Mouse (Mus musculus): Measurements from ENCODE around the gene Misp.

Misp gene

DNA sequence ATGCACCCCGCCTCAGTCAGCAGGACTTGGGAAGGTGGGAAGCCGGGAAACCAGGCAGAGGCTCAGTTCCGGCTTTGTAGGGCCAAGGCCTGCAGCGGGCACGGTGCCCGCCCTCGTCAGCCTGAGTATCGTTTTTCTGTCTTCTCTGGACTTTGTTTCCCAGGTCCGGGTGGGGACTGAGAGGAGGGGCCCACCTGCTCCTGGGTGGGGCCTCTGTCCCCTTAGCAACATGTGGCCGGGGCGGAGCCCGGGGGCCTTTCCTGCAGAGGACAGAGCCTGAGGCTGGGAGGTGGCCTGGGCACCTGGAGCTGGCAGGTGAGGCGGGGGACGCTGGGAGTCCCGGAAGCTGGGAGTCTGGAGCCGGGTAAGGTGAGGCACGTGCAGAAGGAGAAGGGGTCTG, 1.6 kb downstream of the Misp start:
- DNase-seq (ENCODE audit: low spot score in 2 of 2): no peak

- DNase-seq (ENCODE audit: low spot score in 2 of 2): no peak
Measured at GRCm38 (mm10) chr10:79823011-79823410, 2.2 kb downstream of the Misp start.

DNA sequence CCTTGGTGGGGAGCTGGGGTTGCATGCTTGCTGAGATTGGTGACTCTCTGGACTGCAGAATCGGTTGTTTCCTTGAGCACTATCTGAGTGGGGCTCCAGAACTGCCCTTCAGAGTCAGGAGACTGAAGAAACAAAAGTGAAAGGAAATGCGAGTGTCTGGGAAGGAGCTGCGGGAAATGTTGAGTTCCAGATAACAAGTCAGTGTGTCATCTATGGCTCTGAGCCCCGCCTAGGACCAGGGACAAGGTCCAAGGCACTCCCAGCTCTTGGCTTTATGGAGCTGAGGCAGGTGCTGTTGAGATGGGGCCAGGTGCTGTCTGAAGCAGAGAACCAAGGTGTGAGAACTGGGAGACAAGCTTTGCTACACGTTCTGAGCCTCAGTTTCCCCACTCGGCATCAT, 3.6 kb downstream of the Misp start:
- no peak for DNase-seq (ENCODE audit: low spot score in 2 of 2)

DNA sequence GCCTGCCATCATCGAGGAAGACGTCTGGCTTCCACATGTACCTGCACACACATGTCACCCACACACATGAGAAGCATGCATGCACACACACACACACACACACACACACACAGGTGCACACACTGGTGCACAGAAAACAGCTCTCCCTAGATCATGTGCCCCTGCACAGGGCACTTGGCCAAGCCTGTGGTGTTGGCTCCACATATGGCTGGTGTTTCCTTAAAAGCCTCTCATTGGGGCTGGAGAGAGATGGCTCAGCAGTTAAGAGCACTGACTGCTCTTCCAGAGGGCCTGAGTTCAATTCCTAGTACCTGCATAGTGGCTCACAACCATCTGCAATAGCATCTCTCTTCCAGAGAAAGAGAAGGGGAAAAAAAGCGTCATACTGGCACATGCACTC, 10.8 kb downstream of the Misp start:
- no peak for DNase-seq (ENCODE audit: low spot score in 2 of 2)

DNA sequence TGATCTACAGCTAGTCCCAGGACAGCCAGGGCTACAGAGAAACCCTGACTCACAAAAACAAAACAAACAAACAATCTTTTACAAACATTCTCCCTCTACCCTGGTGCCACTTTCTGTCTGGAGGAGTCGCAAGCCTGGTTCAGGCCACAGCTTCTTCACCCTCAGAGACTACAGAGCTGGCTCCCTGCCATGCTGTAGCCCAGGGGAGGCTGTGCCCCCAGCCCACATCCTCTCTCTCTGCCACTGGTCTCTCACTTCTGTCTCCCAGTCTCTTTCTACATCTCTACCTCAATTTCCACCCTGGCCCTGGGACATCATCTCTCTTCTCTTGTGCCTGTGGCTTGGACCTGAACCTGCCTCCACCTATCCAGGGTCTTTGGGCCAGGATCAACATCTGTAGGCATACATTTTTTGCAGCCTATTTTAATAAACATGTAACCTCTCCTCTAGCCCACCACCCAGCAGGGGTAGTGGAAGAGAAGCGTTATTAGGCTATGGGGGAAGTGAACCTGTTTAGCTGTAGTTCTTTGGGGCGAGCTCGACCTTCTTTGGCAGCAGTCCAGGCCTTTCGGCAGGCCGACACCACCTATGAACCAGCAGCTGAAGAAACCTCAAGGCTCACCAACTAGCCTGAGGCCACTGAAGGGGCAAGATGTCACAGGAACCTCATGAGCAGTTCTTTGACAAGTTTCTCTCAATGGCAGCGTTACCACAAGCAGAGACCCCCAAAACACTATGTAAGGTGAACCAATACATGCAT, 11.4 kb downstream of the Misp start:
- DNase-seq (ENCODE audit: low spot score in 2 of 2): no peak

DNA sequence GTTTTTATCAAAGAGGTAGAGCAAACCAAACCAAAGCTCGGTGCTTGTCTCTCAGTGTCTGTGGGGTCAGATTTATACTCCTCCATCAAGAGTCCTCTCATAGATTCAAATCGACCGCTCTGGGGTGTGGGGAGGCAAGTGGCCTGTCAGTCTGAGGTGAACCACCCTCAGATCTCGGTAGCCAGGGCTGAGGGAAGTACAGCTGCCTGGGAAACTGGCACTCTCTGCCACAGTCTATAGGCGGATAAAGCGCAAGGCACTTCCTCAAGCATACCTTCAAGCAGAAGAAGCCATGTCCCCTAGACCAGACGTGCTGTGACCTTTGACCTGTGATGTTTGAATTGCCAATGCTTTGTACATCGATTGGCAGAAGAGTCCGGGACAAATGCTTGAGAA, 12.0 kb downstream of the Misp start:
- DNase-seq (ENCODE audit: low spot score in 2 of 2): no peak

GRCm38 (mm10) chr10:79834769-79835398, 14.1 kb downstream of the Misp start:
- peak; percentile 66 to 76 for DNase-seq (ENCODE audit: low spot score in 2 of 2)

- DNase-seq (ENCODE audit: low spot score in 2 of 2): no peak
Measured at GRCm38 (mm10) chr10:79836918-79837317, 16.1 kb downstream of the Misp start.

DNA sequence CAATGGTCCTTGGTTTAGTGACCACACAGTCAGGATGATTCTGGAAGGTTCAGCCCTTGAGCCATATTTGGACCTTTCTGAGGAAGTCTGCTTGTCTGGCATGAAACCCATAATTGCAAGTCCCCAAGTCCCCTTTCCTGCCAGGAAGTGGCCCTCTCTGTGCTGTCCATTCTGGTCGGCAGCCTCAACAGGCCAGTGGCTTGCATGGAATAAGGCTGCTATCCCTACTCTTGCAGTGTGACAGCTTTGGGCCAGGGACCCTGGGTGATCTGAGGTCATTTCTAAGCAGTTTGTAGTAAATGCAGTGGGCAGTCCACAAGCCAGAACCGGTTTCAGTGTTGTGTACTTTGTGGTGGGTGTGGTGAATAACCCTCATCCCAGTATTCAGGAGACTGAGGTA, 17.4 kb downstream of the Misp start:
- no peak for DNase-seq (ENCODE audit: low spot score in 2 of 2)

DNA sequence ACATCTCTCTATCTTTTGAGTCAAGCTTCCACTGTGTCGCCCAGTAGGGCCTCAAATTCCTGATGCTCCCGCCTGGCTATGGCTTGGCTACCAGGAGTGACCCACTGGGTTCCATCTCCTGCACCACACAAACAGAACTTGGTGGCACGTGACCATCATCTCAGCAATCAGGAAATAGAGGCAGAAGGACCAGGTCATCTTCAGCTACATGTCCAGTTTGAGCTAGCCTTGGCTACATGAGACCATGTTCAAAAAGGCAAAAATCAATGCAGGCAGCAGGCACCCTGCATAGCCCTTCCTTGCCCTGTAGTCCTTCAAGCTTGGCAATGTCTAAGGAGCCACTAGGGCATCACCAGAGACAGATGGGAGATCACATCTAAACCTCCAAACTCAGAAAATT, 19.3 kb downstream of the Misp start:
- DNase-seq (ENCODE audit: low spot score in 2 of 2): no peak

- DNase-seq (ENCODE audit: low spot score in 2 of 2): peak in 1 of 2 experiments; percentile 62
Measured at GRCm38 (mm10) chr10:79840644-79841551, 20.1 kb downstream of the Misp start.

DNA sequence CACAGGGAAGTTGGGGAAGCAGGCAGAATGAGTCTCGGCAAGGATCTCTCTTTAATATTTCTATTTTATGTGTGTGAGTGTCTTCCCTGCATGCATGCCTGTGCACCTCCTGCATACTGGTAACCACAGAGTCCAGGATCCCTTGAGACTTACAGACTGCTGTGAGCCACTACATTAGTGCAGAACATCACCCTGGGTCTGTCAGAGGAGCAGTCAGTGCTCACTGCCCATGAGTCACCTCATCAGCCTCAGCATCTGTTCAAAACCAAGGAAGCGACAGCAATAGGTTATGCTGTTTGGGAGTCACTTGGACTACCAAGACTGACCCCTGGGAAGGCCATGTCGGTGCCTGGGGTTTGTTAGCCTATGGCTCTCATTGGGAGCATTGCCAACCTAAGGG, 21.5 kb downstream of the Misp start:
- no peak for DNase-seq (ENCODE audit: low spot score in 2 of 2)

DNA sequence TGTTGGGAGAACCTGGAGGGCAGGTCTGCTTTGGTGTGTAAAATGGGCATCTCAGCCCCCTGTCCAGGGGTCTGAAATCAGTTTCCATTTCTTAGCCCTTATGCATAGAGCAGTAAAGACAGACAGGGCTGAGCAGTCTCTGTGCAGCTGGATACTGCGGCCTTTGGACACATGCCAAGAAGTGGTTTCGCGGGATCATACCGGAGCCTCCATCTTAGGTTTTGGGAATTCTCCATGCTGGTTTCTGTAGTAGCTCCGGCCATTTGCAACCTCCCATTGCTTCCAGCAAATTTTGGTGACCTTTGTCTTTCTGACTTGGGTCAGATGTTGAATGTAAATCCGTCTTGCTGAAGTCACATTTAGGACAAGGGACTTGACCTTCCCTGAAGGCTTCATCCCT, 22.7 kb downstream of the Misp start:
- DNase-seq (ENCODE audit: low spot score in 2 of 2): no peak

GRCm38 (mm10) chr10:79846553-79846952, 25.8 kb downstream of the Misp start:
- DNase-seq (ENCODE audit: low spot score in 2 of 2): no peak

GRCm38 (mm10) chr10:79849941-79850628, 29.3 kb downstream of the Misp start:
- no peak for DNase-seq (ENCODE audit: low spot score in 2 of 2)

DNA sequence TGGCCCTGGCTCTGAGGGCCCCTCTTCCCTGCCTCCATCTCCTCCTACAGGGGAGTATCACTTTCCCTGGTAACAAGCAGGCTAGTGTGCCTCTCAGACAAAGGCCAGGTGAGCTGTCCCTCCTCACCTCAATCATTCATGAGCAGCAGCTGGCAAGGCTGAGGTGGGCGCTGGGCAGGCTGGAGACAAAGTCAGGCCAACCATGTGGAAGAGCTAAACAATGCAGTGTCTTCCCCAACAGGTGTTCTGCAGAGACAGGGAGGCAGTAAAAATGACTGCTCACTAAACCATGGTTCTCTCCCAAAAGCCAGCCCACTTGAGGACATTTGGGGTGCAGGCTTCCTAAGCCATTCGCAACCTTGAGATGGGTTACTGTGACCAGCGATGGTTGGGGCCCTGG, 30.9 kb downstream of the Misp start:
- DNase-seq (ENCODE audit: low spot score in 2 of 2): no peak

GRCm38 (mm10) chr10:79852107-79852789, 31.5 kb downstream of the Misp start:
- no peak for DNase-seq (ENCODE audit: low spot score in 2 of 2)

DNA sequence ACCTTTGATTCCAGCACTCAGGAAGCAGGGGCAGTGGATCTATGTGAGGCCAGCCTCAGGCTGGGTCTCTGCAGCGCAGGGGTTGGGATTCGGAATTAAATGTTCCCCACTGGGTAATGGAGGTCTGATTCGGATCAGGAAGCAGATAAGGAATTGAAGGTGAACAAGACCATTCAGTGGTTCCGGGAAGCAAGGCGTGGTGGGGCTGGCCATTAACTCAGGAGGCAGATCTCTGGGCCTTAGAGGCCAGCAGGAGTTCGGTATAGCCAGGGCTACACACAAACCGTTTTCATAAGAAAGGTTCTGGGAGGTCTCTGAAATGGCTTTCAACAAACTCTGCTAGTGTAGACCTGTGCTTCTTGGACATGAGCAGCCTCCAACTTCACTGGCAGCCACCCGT, 32.0 kb downstream of the Misp start:
- peak in 1 of 2 experiments; percentile 34 for DNase-seq (ENCODE audit: low spot score in 2 of 2)

GRCm38 (mm10) chr10:79853392-79853791, 32.6 kb downstream of the Misp start:
- peak; percentile 91 to 96 for DNase-seq (ENCODE audit: low spot score in 2 of 2)

DNA sequence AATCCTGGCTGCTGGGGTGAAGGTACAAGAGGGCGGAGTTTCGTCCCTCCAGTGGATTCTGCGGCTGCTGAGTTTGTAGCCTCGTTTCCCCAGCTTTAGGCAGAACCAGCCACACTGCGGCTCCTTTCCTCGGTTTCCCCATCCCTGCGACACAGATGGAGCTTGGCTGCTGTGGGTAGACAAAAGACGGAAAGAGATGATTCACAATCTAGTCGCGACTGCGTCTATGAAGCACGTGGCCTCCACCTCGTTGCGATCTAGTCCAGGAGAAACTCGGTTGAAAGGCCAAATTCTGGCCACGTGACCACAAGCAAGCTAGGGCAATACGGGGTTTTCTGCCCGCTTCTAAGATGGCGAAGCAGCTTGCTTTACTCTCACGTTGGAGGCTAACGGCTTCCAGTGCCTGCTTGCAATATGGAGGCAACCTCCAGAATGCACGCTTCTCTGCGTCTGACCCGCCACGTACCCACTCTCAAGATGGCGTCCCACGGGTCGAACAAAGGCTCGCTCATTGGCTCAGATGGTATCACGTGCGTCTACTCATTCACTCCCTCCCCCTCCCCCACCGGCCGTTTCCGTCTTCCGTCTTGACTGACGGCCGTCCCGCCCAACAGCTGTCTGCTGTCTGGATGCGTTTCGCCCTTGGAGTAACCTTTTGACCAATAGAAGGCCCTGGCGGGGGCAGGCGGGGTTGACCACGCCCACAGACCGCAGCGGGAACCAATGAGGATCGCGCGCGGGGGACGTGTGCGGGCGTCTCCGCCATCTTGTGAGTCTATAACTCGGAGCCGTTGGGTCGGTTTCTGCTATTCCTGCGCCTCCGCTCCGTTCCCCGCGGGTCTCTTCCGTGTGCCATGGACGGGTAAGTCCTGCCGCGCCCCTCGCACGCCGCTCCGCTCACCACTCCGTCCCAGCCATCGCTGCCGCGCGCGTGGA, 33.3 kb downstream of the Misp start, which contains the start of gene Ptbp1:
Ptbp1 (plus strand) TSS at position 568 of the 936 bp plus-strand sequence.
- peak; percentile 98 to 99 for DNase-seq (ENCODE audit: low spot score in 2 of 2)
